Mouse (Mus musculus): Measurements from ENCODE around the gene Gpalpp1.

Gpalpp1 gene

DNA sequence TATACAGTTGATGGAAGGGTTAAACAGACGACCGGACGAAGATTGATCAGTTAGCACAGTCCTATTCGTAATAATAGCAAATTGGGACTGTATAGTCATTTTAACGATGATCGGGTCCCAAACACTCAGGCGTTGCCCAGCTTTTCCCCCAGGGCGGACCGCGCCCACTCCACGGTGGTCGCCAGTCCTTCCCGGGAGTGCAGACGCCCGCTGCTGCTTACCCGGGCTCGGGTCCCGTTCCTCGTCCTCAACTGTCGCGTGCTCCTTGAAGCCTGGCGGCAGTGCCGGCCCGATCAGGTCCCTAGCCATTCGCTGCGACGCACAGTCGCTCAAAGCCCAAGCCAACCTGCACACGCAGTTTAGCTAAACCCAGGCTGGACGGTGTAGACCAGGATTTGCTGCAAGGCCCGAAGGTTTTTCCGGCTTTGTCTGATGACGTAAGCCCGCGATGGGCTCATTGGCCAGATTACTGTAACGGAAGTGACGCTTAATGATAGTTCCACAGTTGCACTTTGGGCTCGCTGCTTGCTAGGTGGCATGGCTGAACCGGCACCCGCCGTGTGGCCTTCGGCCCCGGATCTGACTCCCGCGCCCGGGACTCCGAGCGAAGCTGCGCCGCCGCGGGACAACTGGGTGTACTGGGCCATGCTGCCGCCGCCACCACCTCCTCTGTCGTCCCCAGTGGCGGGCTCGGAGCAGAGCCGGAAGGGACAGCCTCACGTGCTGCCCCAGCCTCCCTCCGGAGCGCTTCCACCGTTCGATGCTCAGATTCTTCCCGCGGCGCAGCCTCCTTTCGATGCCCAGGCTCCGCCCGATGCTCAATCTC, at the start of gene Gpalpp1, which contains the start of gene Nufip1:
Gpalpp1 (minus strand) TSS at position 365 of the 826 bp plus-strand sequence.
Nufip1 (plus strand) TSS at position 496 of the 826 bp plus-strand sequence.
- DNase-seq (ENCODE audit: low spot score): peak; percentile 79

DNA sequence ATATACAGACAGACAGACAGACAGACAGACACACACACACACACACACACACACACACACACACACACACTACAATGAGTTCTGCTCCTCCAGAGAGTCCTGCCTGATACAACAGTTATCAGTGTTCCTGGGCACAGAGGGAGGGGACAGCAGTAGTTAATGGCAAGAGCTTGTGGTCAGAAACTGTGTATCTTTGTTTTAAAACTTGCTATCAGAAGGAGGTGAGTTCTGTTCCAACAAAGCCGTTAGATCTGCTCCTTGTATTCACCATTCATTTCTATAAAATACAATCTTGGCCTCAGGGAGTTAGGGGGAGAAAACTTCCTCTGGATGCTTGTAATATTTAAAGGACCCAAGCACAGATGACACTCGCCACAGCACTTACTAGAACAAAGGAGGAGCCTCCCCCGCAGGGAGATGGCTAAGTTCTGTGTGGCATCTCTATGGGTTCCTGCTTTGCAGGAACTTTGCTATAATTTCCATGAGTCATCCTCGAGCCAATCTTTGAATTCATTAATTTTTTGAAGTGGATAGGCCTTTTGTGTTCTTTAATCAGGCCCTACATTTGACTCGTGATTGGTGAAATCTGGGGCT, 47.7 kb upstream of the Gpalpp1 start:
- DNase-seq (ENCODE audit: low spot score): no peak

DNA sequence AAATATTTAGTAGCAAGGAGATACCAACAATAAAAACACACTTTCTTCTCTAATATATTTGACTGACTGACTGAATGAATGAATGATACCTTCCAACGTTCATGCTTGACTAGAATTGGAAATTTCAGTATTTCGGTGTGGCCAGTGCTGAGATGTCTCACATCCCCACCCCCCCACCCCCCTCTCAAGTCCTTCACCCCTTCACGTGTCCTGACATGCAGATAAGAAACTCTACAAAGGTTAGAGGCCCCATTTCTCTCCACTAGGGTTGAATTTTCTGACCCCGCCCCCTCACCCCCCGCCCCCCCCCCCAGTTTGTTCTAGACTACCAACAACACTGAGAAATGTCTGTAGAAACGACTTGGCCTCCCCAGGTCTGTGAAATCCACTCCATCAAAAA, 43.3 kb upstream of the Gpalpp1 start:
- no peak for DNase-seq (ENCODE audit: low spot score)

DNA sequence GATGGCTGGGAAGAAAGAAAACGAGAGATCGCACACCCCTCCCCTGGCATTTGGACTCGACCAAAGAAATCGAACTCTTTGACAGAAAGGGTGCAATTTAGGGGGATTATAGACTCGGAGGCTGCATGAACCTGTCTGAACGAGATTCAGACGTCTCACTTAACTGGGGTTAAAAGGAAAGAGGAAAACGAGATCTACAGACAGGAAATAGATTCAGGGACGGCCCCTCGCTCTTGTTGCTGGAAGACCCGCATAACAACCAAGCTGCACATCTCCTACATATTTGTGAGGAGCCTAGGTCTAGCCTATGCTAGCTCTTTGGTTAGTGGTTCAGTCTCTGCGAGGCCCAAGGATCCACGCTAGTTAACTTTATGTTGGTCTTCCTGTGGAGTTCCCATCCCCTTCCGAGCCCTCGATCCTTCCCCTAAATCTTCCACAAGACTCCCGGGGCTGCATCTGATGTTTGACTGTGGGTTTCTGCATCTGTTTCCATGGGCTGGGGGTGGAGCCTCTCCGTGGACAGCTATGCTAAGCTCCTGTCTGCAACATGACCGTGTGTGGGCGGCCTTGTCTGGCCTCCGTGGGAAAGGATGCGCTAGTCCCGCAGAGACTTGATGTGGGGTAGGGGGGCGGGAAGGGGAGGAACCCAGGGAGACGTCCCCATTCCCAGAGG, 42.6 kb upstream of the Gpalpp1 start:
- DNase-seq (ENCODE audit: low spot score): no peak

DNA sequence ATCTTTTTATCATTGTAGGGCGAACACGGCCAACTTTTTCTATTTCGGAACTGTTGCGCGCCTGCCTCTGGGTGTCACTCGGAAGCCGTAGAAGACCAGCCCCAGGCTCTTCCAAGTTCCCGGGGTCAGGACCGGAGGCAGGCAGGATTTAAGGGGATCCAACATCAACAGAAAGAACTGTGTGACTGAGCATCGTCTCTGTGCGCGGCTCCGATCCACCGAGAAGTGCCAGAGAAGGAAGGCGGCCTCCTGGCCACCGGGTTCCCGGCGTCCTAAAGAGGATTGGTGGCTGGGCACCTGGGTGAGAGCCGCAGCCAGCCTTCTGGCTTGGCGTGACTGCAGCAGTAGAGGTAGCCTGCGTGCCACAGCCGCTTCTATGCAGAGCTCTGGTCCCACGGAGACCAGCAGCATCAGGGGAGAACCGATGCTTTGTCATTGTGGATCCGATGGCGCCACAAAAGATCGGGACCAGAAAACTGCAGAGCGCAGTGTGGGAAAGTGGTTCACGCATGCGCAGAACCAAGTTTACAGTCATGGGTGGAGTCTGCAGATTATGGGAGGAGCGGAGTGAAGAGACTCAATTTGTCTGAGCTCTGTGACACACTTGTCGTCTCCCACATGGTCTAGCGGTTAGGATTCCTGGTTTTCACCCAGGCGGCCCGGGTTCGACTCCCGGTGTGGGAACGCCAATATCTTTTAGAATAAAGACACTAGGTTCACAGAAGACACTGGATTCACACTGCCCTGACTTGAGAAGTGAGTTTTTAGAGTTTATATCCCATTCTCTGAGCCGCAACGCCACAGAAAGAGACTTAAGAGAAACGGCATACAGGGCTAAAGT, 41.8 kb upstream of the Gpalpp1 start:
- peak; percentile 96 for DNase-seq (ENCODE audit: low spot score)

DNA sequence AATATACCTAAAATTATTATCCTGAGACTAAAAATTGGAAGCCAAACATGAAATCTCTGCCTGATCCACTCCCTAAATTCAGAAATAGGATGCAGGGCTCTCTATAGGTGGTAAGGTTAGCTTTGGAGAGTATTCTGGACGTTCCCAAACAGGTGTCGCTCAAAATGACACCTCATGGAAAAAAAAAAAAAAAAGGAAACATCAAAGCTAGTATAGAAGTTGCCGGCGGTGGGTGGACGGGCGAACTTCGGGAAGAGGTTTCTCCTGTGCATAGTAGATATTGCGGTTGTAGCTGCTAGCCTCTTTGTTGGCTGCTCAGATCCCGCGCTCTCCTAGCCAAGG, 41.2 kb upstream of the Gpalpp1 start:
- no peak for DNase-seq (ENCODE audit: low spot score)

DNA sequence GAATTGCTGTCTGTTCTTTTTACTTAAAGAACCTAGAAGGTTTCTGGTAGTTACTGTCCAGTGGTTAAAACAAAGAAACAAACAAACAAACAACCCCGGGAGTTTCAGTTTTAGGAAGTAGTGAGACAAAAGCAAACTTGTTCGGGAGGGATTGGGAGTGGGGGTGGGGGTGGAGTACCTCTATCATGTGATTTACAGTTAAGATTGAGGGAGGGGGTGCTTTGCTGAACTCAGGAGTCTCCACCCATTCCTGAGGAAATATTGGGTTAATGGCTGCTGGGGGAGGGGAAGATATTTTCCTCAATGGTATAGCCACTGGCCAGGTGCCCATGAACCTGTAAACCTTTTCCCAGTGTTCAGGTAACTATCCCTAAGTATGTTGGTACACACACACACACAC, 40.5 kb upstream of the Gpalpp1 start:
- DNase-seq (ENCODE audit: low spot score): no peak

DNA sequence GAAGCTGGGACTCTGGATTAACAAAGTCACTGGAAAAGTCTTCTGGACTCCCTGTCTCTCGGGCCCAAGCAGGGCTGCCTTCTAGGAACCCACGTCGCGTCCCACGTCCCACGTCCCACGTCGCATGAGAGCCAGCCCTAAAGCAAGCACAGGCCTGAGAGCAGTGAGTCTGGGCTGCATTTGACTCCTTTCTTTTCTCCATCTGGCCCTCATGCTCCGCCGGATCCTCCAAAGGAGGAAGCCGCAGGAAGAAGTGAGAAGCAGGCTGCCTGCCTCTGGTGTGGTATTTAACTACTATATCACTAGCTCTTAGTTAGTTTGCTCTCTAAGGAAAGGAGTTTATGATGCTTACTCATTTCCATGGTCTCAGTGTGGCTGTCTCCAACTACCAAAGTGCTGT, 39.9 kb upstream of the Gpalpp1 start:
- no peak for DNase-seq (ENCODE audit: low spot score)

DNA sequence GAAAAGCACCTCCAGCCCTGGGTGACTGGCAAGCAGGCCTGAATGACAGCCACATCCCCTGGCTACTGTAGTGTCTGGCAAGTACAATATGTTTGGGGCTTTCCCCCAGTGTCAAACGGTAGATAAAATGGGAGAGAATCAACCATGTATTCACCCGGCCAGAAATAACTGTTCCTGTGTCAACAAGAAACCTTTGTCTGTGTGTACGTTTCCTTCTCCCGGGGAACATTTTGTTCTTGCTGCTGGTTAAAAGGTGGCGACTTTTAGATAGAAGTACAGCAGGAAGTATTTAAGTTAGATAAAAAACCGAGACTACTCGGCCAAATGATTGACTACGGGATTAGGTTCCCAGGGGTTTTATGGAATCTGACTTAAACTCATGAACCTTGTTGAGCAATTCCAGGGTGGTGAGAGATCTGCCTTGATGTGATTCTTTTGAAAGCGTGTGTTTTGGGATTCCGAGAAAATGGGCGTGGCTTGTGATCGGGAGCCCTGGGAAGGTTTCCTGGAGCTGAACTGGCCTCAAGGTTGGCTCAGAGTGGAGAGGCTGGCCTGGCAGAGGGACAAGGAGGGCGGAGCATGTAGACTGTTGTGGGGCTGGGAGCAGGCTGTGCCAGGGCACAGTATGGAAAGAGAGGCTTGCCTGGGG, 39.1 kb upstream of the Gpalpp1 start:
- peak; percentile 34 for DNase-seq (ENCODE audit: low spot score)

DNA sequence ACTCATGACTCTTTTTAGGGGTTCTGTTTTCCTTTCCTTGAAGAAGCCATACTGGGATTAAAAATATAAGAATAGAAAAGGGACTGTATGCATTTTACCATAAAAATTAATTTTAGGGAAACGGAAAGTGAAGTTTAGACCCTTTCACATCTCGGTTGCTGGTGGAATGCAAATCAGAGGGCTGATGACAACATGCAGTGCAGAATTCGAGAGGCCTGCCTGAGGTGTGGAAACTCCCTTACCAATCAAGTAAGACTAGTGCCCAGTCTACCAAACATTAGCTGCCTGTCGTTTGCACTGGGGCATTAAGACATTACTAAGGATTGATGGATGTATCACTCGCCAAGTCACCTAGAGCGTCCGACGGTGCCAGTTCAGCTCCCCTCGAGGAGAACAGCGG, 37.7 kb upstream of the Gpalpp1 start:
- no peak for DNase-seq (ENCODE audit: low spot score)

DNA sequence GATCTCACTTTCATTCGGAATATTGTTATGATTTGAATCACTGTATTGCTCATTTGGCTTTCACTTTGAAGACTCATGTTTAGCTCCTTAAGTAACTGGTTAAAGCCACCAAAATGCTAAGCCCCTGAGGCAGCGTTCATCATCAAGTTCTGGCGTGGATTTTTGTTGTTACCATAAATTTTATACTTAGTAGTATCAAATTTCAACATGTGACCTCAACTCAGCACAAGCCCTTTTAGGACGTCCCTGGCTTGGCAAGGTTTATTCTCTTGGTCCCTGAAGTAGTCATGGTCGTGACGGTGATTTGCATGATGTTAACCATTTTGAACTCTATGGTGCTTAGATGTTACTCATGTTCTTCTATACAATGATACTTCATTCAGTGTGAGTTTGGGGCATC, 36.5 kb upstream of the Gpalpp1 start:
- DNase-seq (ENCODE audit: low spot score): no peak

DNA sequence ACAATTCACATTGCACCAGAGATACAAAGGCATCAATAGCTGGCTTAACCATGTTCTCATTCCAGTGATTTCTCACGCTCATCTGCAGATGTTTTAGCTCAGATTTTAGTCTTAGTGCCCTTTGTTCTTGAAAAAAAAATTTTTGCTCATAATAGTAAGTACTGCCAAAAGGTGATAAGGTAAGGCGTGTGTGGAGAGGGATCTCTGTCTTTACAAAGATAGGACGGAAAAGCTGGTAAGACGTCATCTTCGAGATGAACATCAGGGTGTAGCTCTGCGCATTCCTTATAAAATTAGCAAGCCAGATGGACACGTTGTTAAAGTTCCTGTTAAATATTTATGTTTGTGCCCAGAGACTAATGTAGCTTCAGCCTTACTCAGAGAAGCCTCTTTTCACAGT, 35.3 kb upstream of the Gpalpp1 start:
- no peak for DNase-seq (ENCODE audit: low spot score)

DNA sequence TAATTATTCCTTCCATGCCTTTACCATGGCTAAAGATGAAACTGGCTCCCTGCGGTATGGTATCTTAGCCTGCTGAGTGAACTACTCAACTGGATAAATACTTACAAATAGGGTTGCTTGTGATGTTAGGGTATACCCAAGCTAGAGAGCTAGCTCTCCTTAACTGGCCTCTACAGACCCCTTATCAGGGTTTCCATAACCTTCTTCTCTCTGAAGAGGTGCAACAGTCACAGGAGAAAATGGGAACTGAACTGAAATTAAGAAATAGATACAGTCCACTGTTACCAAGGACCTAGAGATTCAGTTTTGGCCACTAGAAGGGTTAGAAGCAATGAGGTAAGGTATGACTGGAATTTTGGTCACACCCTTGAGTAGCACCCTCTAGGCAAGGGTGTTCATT, 34.7 kb upstream of the Gpalpp1 start:
- no peak for DNase-seq (ENCODE audit: low spot score)

DNA sequence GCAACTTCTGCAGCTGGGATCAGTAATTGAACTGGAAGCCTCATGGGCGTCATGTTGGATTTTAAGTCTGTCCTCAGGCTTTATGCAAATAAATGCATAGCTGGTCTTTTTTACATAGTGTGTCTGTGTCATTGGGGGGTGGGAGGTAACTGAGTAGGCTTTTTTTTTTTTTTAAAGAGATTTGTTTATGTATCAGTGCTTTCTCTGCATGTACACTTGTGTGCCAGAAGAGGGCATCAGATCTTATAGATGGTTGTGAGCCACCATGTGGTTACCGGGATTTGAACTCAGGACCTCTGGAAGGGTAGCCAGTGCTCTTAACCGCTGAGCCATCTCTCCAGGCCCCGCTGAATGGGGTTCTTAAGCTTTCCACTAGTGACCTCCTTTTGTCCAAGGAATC, 24.4 kb upstream of the Gpalpp1 start:
- no peak for DNase-seq (ENCODE audit: low spot score)

DNA sequence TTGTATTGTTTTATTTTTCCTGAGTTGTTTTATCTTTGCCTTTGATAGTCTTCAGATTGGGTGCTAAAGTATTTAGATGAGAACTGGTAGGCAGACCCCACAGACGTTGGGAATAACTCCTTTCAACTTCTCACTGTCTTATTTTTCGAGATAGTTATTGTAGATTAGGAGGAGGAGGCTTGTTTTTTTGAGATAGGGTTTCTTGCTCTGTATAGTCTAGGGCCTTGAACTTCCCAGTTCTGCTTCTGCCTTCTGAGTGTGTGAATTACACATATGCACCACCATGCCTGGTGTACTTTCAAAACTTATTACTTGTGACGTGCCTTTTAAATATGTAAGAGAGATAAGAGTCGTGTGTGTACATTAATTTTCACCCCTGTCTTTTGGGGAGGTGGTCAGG, 17.6 kb upstream of the Gpalpp1 start:
- DNase-seq (ENCODE audit: low spot score): no peak

DNA sequence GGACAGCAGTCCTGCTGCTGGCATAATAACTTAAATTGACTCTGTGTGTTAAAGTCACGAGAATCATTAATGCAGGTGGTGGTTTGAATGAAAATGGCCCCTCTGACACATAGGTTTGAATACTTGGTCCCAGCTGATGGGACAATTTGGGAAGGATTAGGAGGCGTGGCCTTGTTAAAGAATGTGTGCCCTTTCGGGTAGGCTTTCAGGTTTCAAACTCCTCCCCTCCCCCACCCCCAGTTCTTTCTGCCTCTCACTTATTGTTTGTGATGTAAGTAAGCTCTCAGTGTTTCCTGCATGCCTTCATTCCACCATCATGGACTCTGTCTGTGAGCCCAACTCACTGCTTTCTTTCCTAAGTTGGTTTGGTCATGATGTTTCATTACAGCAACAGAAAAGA, 16.8 kb upstream of the Gpalpp1 start:
- DNase-seq (ENCODE audit: low spot score): no peak

DNA sequence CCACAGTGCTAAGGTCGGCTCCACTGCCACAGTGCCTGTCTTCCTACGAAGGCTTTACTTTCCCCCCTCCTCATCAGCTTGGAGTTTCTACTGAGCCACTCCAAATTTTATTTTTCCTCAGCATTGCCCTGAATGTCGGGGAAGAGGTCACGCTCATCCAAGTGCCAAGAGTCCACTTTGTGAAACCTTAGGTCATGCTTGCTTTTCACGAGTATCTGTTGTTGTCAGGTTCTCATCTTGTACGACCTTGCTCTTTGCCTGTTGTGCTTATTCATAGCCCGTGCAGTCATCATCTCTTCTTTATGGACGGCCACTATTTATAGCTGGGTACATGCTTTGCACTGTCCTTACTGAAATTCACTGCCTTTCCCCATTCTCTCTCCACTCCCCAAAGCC, 12.1 kb upstream of the Gpalpp1 start:
- DNase-seq (ENCODE audit: low spot score): no peak

DNA sequence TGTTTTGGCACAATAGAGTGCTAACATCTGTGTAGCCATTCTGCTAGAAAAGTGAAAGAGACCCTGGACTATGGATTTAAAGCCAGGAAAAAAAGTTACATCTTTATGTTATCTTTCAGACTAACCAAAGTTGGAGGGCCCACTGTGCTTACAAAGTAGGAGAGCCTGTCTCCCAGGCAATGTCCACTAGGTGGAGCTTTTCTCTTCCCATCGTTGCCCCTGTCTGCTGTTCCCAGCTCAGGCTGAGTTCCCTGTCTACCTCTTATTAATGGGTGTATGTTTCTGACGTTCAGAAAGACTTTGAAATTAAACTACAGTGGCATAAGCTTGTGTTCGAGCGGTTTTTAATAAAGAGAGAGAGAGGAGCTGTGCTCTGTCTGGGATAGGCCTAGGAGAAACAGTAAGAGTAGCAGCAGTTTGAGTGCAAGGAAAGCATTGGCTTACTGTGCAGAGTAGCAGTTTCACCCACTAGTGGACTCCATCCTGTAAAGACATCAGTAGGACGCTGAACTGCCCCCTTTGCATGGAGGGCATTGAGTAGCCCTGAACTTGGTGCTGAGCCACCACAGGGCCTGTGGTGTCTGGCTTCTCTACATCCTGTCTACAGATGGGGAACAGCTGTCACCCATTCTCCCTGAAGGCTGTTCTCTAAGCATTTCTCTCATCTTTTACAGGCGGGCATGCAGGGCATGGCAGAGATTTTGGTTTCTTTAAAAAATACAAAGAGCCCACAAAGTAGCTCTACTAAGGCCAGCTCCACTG, 11.5 kb upstream of the Gpalpp1 start:
- peak; percentile 10 for DNase-seq (ENCODE audit: low spot score)

DNA sequence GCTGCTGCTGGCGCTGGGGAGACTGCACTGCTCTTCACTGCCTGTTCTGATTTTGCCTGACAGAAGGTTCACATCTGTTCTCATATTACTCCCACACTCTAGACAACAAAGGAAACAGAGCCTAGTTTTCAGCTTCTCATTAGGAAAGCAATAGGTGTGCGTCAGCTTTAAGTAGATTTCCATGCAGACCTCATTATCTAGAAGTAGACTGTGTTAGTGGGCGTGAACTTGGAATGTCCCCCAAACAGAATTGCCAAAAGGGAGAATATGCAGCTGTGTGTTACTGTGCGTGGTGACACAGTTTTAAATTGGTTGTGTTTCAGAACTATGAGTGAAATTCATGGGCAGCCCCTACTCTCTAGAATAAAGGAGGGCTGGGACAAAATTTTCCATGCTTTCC, 9.9 kb upstream of the Gpalpp1 start:
- no peak for DNase-seq (ENCODE audit: low spot score)

DNA sequence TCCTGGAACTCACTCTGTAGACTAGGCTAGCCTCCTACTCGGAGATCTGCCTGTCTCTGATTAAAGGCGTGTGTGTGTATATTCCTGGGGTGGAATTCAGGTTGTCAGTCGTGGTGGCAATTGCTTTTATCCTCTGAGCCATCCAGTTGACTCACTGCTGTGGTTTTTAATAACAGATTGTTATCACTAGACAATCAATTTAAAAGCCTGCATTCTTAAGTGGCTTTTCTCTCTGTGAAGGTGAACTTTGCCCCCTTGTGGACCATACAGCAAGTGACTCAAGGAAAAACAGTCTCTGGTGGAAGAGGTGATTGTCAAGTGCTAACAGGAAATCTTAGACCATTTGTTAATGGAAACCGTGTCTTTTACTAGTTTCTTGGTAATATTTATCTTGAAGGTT, 8.4 kb upstream of the Gpalpp1 start:
- no peak for DNase-seq (ENCODE audit: low spot score)

DNA sequence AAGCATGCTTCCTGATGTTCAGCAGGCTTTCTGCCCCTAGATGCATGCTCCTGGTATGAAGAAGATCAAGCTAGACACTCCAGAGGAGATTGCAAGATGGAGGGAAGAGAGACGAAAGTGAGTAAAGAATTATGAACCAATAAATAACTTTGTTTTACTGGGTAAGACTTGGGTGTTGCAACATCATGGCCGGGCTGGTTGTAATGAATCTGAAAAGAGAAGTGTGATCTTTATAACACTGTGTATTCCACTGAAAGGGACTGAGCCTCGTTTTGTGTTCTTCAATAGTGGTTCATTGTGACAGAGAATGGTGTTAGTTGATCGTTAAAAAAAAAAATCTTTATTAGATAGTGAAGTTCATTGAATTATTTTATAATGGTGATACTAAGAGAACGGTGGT, 5.2 kb upstream of the Gpalpp1 start:
- no peak for DNase-seq (ENCODE audit: low spot score)

Data from ovary, postnatal 10 days (tissue).